Mouse (Mus musculus): Measurements from ENCODE around the gene Pde5a. TPM values are rescaled to one million over a fixed set of nuclear protein-coding genes. Genes with fewer than 3 reads are reported as not detected.

Gene Pde5a
- total RNA-seq, 2 experiments from 2014 or later: 1.6 to 1.9 TPM

DNA sequence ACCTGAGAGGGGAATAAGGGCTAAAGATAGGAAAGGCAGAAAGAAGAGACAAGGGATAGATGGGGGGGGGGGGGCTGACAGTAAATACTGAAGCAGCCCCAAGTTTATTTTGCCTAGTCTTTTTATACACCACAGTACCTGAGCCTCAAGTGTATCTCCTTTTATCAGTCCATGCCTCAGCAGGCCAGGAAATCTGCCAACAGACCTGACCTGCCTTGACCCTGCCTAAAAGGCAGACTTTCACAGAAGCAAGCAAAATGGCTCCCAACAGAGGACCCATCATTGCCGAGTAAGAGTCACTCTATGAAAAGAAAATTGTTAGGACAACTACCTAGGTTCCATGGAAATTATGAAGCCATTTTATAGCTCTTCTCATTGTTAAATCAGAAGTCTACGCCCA, 179.1 kb downstream of the Pde5a start:
- DNase-seq: no peak
- intact Hi-C loops (cut with DNase I): loop anchor here (10.0 kb wide), 2 partner anchors 173 to 603 kb away; no protein-coding TSS in a partner anchor

Other genes starting within 250 kb of the Pde5a start
- 1 to 10 TPM; 3.4 to 6.0 TPM for gene Fnbp1l, start 109.2 kb upstream of the Pde5a start, total RNA-seq (2021)
- not detected for gene Fabp2, start 166.1 kb downstream of the Pde5a start, total RNA-seq (2021)
- gene Gm10959, start 190.4 kb downstream of the Pde5a start, total RNA-seq (2021): not detected
- gene 1810037I17Rik, start 195.3 kb downstream of the Pde5a start, total RNA-seq (2021): 10 to 100 TPM; 21.1 to 24.7 TPM